Mouse (Mus musculus): ENCODE data around the gene Lrrc74a. TPM values are rescaled to one million over a fixed set of nuclear protein-coding genes. Genes with fewer than 3 reads are reported as not detected.

Lrrc74a gene
- polyA plus RNA-seq (2015; fragmentation: Nextera tagmentation; extraction: Ambion mirVana): not detected in 2 replicates

DNA sequence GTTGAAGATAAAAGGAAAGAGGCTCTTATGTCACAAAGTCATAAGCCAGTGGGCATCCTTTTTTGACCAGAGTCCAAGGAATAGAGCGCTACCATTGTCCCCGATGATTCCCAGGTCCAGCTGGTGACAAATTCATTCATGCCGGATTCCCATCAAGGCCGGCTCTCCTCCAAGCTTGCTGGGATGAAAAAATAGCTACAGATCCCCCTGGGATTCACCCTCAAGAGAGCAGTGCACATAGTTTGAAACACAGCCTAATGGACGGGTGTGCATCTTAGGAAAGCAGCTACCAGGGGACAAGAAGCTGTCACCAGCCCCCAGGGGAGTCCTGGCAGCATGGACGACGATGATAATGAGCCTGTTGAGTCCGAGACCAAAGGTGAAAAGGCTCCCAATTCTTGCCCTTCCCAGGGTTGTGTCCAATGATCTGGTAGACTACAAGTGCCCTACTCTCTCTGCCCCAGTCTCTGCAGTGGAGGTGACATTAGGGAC, at the start of gene Lrrc74a:
Gene Lrrc74a, plus strand, starts transcription at position 51 of the 492 bp plus-strand sequence.
- Histone ChIP-seq H3K4me2 (ENCODE audit: low read depth, low read length) (no peak within 1 kb of the TSS), H3K9me3 (ENCODE audit: control insufficient read depth, low read length) (no peaks in the 10 kb centered on the region), H3K4me1 (replicated peaks; ENCODE audit: control insufficient read depth, insufficient read depth, low read length) (no peaks in the 10 kb centered on the region), H3K4me3 (ENCODE audit: low read length) (no peak within 1 kb of the TSS), H3K27ac (ENCODE audit: low read length) (no peak within 1 kb of the TSS), H3K9ac (ENCODE audit: low read length) (no peak within 1 kb of the TSS), H3K27me3 (ENCODE audit: control insufficient read depth, insufficient read depth, low read depth, low read length) (no peaks in the 10 kb centered on the region), H3K36me3 (ENCODE audit: control insufficient read depth, insufficient read depth, low read length) (no peaks in the 10 kb centered on the region)
- 83% methylated on average over 8 of the region's 8 CpGs for WGBS
- ATAC-seq (ENCODE audit: low read depth): no peak

DNA sequence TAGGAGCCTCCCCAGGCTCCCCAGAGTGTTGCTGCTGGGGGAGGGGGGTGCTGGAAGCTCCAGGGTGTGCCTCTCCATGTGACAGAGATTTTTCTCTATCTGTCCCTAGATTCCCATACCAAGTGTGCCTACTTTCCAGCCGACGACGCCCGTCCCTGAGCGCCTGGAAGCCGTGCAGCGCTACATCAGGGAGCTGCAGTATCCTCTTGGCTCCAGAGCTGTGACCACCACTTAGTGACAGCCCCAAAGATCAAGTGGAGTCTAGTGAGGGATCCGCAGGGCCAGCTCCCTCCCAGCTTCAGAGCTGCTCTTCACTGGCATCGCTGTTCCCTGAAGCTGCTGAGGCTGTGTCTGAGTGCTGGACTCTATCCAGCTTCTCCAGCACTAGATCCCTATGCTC, 48.9 kb upstream of the Lrrc74a start:
- H3K9me3 ChIP-seq (ENCODE audit: control insufficient read depth, low read length): no peaks in the 10 kb centered on the region
- H3K36me3 ChIP-seq (ENCODE audit: control insufficient read depth, insufficient read depth, low read length): no peaks in the 10 kb centered on the region
- no peak overlapping the region for H3K4me3 ChIP-seq (ENCODE audit: low read length)
- H3K4me1 ChIP-seq (replicated peaks; ENCODE audit: control insufficient read depth, insufficient read depth, low read length): peaks cover 3% of the 10 kb centered on the region
- no peak for ATAC-seq (ENCODE audit: low read depth)
- H3K27ac ChIP-seq (ENCODE audit: low read length): no peak overlapping the region
- H3K9ac ChIP-seq (ENCODE audit: low read length): no peak overlapping the region
- H3K27me3 ChIP-seq (ENCODE audit: control insufficient read depth, insufficient read depth, low read depth, low read length): no peaks in the 10 kb centered on the region
- 68% methylated on average over 9 of the region's 9 CpGs for WGBS
- no peak overlapping the region for H3K4me2 ChIP-seq (ENCODE audit: low read depth, low read length)

DNA sequence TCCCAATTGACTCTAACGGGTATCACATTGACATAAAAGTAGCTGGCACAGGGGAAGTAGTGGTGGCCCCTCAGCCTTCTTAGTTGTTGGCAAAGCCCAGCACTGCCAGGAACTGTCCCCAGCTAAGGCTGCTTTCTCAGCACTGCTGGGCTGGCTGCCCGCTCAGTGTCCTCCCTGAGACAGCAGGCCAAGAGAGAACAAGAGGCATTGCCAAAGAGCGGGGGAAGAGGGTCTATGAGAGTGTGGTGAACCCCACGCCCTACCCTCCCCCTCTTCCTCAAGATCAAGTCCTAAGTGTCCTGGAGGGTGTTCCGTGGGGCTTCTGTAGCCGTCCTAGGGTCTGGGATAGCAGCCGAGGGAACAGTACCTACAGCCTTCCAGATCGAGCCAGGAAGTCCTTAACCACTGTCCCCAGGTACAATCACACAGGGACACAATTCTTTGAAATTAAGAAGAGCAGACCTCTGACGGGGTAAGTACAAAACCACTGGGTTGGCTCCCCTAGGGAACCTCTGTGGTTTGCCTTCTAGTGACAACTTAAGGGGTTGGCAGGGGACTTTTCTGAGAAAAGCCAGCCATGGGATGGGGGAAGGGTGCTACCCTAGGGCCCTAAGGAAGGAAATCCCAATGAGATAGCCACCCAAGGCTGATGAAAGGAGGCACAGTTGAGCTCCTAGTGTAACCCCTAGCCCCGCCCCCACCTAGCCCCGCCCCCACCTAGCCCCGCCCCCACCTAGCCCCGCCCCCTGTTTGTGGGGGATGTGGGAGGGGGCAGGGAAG, 47.4 kb upstream of the Lrrc74a start:
- no peak for ATAC-seq (ENCODE audit: low read depth)
- H3K4me3 ChIP-seq (ENCODE audit: low read length): no peak overlapping the region
- H3K9me3 ChIP-seq (ENCODE audit: control insufficient read depth, low read length): no peaks in the 10 kb centered on the region
- H3K36me3 ChIP-seq (ENCODE audit: control insufficient read depth, insufficient read depth, low read length): no peaks in the 10 kb centered on the region
- H3K27me3 ChIP-seq (ENCODE audit: control insufficient read depth, insufficient read depth, low read depth, low read length): no peaks in the 10 kb centered on the region
- whole genome bisulfite sequencing: 52% methylated on average over 12 of the region's 13 CpGs
- peak overlapping the region; percentile 87 for H3K27ac ChIP-seq (ENCODE audit: low read length)
- H3K9ac ChIP-seq (ENCODE audit: low read length): no peak overlapping the region
- H3K4me1 ChIP-seq (replicated peaks; ENCODE audit: control insufficient read depth, insufficient read depth, low read length): peaks cover 3% of the 10 kb centered on the region; the same call in 1 of the 2 replicates
- H3K4me2 ChIP-seq (ENCODE audit: low read depth, low read length): no peak overlapping the region

DNA sequence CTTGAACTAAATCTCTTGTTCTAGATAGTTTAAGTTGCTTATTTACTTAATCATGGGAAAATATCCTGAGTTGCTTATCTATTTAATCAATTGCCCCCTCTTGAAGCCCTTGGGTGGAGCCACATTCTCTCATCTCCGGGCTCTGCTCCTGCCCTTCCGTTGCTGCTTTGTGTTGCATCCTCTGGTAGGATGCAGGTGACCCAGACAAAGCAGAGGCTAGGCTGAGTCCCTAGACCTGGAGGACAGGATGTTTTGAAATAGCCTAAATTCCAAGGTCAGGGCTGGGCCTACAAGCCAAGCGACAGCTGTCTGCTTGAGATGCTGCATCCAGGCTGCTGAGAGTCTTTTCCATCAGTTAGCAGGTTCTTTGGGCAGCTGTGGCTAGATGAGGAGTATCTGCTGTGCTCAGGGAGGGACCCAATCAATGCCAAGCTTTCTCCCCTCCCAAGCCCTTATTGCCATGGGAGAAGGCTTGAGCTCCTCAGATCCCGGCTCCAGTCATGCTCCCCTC, 46.7 kb upstream of the Lrrc74a start:
- Histone ChIP-seq H3K4me3 (ENCODE audit: low read length) (no peak overlapping the region), H3K36me3 (ENCODE audit: control insufficient read depth, insufficient read depth, low read length) (no peaks in the 10 kb centered on the region), H3K27ac (ENCODE audit: low read length) (peak overlapping the region; percentile 87), H3K9ac (ENCODE audit: low read length) (no peak overlapping the region), H3K4me1 (replicated peaks; ENCODE audit: control insufficient read depth, insufficient read depth, low read length) (peaks cover 3% of the 10 kb centered on the region; the same call in 1 of the 2 replicates), H3K4me2 (ENCODE audit: low read depth, low read length) (no peak overlapping the region), H3K9me3 (ENCODE audit: control insufficient read depth, low read length) (no peaks in the 10 kb centered on the region), H3K27me3 (ENCODE audit: control insufficient read depth, insufficient read depth, low read depth, low read length) (no peaks in the 10 kb centered on the region)
- peak; percentile 34 for ATAC-seq (ENCODE audit: low read depth)
- WGBS: 56% methylated on average over 4 of the region's 4 CpGs

DNA sequence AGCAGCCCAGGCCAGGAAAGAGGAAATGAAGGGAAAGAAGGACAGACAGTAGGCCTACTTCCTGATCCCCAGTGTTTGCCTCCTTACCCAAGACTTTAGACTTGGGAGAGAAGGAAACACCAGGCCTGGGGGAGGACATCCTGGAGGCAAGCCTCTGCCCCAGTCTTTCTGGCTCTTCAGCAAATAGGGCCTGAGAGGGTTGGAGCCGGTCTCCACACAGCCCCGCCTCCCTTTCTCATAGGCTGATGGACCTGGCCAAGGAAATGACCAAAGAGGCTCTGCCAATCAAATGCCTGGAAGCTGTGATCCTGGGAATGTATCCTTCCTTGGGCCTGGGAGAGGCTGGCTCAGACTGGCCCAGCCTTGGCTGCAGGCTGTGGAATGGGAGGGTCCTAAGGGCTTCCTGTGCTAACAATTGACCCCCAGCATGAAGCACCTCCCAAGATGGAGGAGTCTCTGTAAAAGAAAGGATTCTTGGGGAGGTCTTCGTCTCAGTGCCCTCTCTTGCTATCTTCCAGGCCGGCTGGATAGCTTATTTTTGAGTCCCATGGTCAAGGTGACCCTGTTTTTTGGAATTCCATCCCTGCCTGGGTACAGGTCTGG, 46.1 kb upstream of the Lrrc74a start:
- WGBS: 61% methylated on average over 4 of the region's 4 CpGs
- ATAC-seq (ENCODE audit: low read depth): peak; percentile 78
- Histone ChIP-seq H3K4me2 (ENCODE audit: low read depth, low read length) (no peak overlapping the region), H3K4me3 (ENCODE audit: low read length) (no peak overlapping the region), H3K36me3 (ENCODE audit: control insufficient read depth, insufficient read depth, low read length) (no peaks in the 10 kb centered on the region), H3K4me1 (replicated peaks; ENCODE audit: control insufficient read depth, insufficient read depth, low read length) (peaks cover 7% of the 10 kb centered on the region; the same call in 1 of the 2 replicates), H3K9ac (ENCODE audit: low read length) (no peak overlapping the region), H3K27ac (ENCODE audit: low read length) (peak overlapping the region; percentile 87), H3K27me3 (ENCODE audit: control insufficient read depth, insufficient read depth, low read depth, low read length) (no peaks in the 10 kb centered on the region), H3K9me3 (ENCODE audit: control insufficient read depth, low read length) (no peaks in the 10 kb centered on the region)

DNA sequence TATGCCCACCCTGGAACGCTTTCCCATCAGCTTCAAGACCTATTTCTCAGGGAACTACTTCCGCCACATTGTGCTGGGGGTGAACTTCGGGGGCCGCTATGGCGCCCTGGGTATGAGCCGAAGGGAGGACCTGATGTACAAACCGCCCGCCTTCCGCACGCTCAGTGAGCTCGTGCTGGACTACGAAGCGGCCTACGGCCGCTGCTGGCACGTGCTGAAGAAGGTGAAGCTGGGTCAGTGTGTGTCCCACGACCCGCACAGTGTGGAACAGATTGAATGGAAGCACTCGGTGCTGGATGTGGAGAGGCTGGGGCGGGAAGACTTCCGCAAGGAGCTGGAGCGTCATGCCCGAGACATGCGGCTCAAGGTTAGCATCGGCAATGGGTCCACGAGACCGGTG, 45.3 kb upstream of the Lrrc74a start:
- Histone ChIP-seq H3K27me3 (ENCODE audit: control insufficient read depth, insufficient read depth, low read depth, low read length) (no peaks in the 10 kb centered on the region), H3K36me3 (ENCODE audit: control insufficient read depth, insufficient read depth, low read length) (no peaks in the 10 kb centered on the region), H3K4me1 (replicated peaks; ENCODE audit: control insufficient read depth, insufficient read depth, low read length) (peaks cover 7% of the 10 kb centered on the region; the same call in 1 of the 2 replicates), H3K4me2 (ENCODE audit: low read depth, low read length) (no peak overlapping the region), H3K27ac (ENCODE audit: low read length) (no peak overlapping the region), H3K9ac (ENCODE audit: low read length) (no peak overlapping the region), H3K4me3 (ENCODE audit: low read length) (no peak overlapping the region), H3K9me3 (ENCODE audit: control insufficient read depth, low read length) (no peaks in the 10 kb centered on the region)
- WGBS: 95% methylated on average over 27 of the region's 27 CpGs
- no peak for ATAC-seq (ENCODE audit: low read depth)

DNA sequence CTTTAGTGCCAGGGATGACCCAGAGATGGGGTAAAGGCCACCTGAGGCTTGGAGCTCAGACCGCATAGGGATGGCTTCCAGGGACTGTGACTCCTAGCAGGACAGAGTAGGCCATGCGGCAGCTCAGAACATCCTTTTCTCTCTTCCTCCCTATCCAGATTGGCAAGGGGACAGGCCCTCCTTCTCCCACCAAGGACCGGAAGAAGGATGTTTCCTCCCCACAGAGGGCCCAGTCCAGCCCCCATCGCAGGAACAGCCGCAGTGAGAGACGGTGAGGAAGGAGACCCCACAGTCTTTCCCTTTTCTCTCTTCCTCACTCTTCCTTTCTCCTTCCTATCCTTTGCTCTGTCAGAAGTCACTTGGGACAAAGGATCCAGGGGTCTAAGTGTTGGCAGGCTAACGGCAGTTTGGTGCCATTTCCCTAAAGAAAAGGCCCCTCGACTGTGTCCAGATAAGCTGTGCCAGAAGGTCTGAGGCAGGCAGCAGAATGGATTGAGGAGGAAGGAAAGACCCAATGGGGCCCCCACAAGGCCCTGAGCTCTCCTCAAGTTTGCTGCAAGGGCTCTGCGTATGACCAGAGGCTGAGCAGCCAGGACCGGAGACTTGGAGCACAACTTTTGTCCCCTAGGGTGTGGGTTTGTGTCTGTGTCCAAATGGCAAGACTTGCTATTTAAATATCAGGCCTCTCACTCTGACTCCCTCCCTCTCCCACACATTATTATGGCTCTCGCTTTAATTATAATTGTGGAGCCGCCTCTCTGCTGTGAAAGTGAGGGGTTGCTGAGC, 43.3 kb upstream of the Lrrc74a start:
- H3K9ac ChIP-seq (ENCODE audit: low read length): no peak overlapping the region
- H3K36me3 ChIP-seq (ENCODE audit: control insufficient read depth, insufficient read depth, low read length): no peaks in the 10 kb centered on the region
- peaks cover 7% of the 10 kb centered on the region; the same call in 1 of the 2 replicates for H3K4me1 ChIP-seq (replicated peaks; ENCODE audit: control insufficient read depth, insufficient read depth, low read length)
- H3K4me2 ChIP-seq (ENCODE audit: low read depth, low read length): no peak overlapping the region
- WGBS: 69% methylated on average over 12 of the region's 12 CpGs
- H3K4me3 ChIP-seq (ENCODE audit: low read length): no peak overlapping the region
- peak overlapping the region; percentile 28; the same call in 1 of the 2 replicates for H3K27ac ChIP-seq (ENCODE audit: low read length)
- no peaks in the 10 kb centered on the region for H3K27me3 ChIP-seq (ENCODE audit: control insufficient read depth, insufficient read depth, low read depth, low read length)
- H3K9me3 ChIP-seq (ENCODE audit: control insufficient read depth, low read length): no peaks in the 10 kb centered on the region
- no peak for ATAC-seq (ENCODE audit: low read depth)

DNA sequence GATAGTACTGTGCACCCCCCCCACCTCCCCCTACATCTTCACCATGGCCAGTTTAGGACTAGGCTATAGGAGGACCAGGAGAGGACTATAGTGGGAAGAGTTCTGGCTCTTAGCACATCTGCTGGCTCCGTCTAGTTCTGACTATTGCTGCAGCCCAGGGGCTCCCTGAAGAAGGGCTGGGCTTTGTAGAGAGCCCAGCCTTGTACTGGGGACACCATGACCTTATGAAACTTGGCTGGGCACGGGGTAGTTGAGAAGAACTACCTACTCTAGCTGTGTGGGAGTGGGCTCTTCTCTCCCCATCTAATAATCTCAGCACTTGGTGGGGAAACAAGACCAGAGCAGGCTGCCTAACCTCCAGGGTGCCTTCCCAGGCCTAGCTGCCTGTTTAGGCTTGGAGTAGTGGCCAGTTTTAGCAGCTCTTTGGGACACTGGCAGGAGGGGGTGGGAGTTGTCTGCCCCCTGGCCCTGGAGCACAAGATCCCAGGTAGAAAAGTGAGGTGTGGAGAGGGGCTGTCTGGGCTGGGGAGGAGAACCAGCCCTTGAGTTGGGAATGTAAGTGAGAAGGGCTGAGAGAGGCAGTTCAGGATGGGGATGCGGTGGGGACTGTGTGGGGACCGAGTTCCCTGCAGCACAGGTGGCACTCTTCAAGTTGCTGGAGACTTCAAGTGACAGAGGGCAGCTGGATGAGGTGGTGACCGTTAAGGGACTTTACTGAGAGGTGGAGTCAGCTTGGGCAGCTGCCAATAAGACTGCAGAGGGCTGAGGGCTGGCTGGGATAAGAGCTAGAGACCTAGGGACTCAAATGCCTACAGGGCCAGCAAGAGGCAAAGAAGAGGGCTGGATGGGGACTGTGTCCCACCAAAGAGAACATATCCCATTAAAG, 41.5 kb upstream of the Lrrc74a start:
- no peak overlapping the region for H3K4me2 ChIP-seq (ENCODE audit: low read depth, low read length)
- H3K9me3 ChIP-seq (ENCODE audit: control insufficient read depth, low read length): no peaks in the 10 kb centered on the region
- H3K36me3 ChIP-seq (ENCODE audit: control insufficient read depth, insufficient read depth, low read length): no peaks in the 10 kb centered on the region
- no peaks in the 10 kb centered on the region for H3K27me3 ChIP-seq (ENCODE audit: control insufficient read depth, insufficient read depth, low read depth, low read length)
- H3K4me1 ChIP-seq (replicated peaks; ENCODE audit: control insufficient read depth, insufficient read depth, low read length): peaks cover 3% of the 10 kb centered on the region; the same call in 1 of the 2 replicates
- no peak overlapping the region for H3K4me3 ChIP-seq (ENCODE audit: low read length)
- H3K27ac ChIP-seq (ENCODE audit: low read length): no peak overlapping the region
- 39% methylated on average over 5 of the region's 5 CpGs for WGBS
- ATAC-seq (ENCODE audit: low read depth): peak; percentile 43
- no peak overlapping the region for H3K9ac ChIP-seq (ENCODE audit: low read length)

Data from lung, embryonic 16.5 days (tissue).